Mouse (Mus musculus) inflammation-experienced regulatory T-cells, adult 16 weeks (primary cell): ENCODE data around the gene Gm28044. TPM values are rescaled to one million over a fixed set of nuclear protein-coding genes. Genes with fewer than 3 reads are reported as not detected.

ENCODE experiments used
- polyA plus RNA-seq: library from polyadenylated mRNA; unstranded; fragments of 100-300 nt; shearing (Covaris generic); gene quantifications from one replicate; pipeline ENCODE4 v1.2.1, GENCODE M21; 2017

Gene Gm28044
- 4.0 TPM for polyA plus RNA-seq

DNA sequence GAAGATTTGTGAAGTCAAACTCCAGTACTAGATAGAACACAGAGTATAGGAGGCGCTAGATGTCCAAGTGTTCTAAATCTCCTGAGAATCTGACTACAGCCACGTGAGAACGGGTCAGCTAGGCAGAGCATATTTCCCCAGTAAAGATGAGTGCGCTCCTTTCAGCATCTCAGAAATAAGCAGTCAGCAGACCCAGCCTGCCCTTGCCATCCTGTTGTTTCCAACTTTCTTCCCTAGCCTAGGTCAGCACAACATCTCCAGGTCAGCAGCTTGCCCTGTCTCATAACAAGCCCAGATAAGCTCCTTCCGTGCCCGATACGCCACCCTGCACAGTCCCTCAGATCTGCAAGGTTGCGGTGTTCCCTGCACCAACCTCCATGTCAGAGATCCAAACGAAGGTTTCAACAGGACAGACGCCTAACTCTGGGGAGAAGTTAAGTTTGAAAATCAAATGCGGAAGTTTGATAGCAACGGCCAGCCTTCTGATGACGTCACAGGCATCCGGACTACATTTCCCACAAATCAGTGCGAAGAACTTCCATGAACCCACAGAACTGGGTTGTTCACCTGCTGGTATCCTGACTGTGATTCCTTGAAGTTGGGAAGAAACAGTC is at the start of gene Gm28044, which contains the start of gene Zfp953:
Gm28044 (minus strand) TSS at position 406 of the 614 bp plus-strand sequence.
Zfp953 (minus strand) TSS at position 475 of the 614 bp plus-strand sequence.

GRCm38 (mm10) chr13:67399183-67399903 is 39.0 kb upstream of the Gm28044 start, which contains the start of gene Zfp429:
Gene Zfp429, minus strand, starts transcription at chr13:67399819.

DNA sequence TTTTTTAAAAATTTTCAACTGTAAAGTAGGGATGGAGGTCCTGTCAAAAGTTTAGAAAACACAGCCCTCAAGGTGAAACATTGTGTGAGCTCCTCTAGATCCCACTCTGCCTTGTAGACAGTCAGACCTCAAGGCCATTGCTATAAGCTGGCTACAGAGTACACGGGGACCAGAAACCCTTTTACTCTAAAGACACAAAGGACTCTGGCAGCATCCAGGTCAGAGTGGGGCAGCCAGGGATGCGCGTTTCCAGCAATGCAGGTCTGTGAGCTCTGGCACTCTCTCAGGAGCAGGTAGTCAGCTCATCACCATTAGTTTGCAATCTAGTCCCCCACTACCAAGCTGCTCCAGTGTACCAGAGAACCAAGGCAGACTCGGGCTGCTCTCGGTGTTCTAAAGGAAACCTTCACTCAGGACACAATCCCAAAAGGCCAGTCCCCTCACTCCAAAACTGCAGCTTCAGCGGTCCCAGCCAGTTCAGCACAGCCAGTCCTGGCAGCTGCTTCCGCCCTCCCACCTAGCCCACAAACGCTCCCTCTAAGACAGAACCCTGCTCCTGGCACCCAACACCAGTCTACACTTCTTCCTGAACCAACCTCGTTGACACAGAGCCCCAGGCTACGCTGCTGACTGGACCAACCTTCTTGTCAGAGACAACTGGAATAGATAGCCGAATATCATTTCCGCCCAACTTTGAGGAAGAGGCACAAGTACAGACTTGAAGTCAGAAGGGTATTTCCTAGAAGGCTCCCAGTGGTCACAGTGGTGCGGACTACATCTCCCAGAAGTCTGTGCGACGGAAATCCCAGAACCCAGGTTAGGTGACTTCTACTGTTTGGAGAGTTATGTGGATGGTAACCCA is 14.9 kb upstream of the Gm28044 start, which contains the start of the genes Gm28041 and Zfp456:
Gm28041 (minus strand) TSS at position 684 of the 862 bp plus-strand sequence.
Zfp456 (minus strand) TSS at position 761 of the 862 bp plus-strand sequence.

DNA sequence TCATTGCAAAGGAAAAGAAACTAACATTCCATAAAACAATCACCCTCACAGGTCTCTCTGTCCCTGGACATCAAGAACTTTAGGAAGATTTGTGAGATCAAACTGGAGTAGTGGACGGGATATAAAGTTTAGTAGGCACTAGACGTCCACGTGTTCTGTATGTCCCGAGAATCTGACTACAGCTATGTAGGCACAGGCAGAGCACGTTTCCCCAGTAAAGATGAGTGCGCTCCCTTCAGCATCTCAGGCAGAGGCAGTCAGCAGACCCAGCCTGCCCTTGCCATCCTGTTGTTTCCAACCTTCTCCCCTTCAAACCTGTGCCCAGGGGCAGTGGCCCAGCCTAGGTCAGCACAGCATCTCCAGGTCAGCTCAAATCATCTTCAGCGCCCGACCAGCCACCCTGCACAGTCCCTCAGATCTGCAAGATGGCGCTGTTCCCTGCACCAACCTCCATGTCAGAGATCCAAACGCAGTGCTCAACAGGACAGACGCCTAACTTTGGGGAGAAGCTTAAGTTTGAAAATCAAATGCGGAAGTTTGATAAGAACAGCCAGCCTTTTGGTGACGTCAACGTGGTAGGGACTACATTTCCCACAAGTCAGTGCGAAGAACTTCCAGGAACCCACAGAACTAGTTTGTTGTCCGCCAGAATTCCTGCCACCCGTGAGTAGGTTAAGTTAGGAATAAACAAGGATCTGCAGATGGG is 28.2 kb downstream of the Gm28044 start, which contains the start of gene Zfp595:
Zfp595 (minus strand) TSS at position 552 of the 706 bp plus-strand sequence.

DNA sequence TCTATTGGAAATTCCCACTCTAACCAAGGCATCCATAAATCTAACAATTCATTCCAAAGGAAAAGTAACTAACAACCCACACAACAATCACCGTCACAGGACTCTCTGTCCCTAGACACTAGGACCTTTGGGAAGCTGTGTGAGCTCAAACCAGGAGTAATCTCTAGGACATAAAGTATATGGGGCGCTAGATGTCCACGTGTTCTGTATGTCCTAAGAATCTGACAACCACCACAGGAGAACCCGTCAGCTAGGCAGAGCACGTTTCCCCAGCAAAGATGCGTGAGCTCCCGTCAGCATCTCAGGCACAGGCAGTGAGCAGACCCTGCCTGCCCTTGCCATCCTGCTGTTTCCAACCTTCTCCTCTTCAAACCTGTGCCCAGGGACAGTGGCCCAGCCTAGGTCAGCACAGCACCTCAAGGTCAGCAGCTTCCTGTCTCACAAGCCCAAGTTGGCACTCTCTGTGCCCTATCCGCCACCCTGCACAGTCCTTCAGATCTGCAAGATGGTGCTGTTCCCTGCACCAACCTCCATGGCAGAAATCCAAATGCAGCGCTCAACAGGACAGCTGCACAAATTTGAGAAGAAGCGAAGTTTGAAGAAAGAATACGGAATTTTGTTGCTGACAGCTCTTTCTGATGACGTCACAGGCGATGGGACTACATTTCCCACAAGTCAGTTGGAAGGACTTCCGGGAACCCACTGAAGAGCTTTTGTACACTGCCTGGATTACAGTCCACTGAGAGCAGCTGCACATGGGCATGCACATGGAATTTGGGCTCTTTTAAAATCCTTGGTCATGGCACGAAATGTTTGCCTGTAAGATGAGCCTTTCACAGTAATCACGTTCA is 54.3 kb downstream of the Gm28044 start, which contains the start of gene Zfp457:
Zfp457 (minus strand) TSS at position 664 of the 851 bp plus-strand sequence.

GRCm38 (mm10) chr13:67278314-67278713 is 82.0 kb downstream of the Gm28044 start, which contains the start of gene Zfp458:
Gene Zfp458, minus strand, starts transcription at chr13:67278466.

Other genes starting within 250 kb of the Gm28044 start
- 0.71 TPM for gene Rslcan18, start 244.3 kb downstream of the Gm28044 start, polyA plus RNA-seq
- 2.9 TPM for gene Zfp759, start 238.9 kb downstream of the Gm28044 start, polyA plus RNA-seq
- 17.9 TPM for gene Rsl1, start 187.4 kb downstream of the Gm28044 start, polyA plus RNA-seq
- gene Zfp455, start 166.0 kb downstream of the Gm28044 start, polyA plus RNA-seq = 7.4 TPM
- 3.5 TPM for gene Zfp458, start 82.1 kb downstream of the Gm28044 start, polyA plus RNA-seq
- gene Zfp457, start 54.1 kb downstream of the Gm28044 start, polyA plus RNA-seq = 0.38 TPM
- 7.6 TPM for gene Zfp595, start 28.0 kb downstream of the Gm28044 start, polyA plus RNA-seq
- 2.8 TPM for gene Zfp953, start 69 bp upstream of the Gm28044 start, polyA plus RNA-seq
- gene Gm28041, start 15.2 kb upstream of the Gm28044 start, polyA plus RNA-seq = not detected
- gene Zfp456, start 15.3 kb upstream of the Gm28044 start, polyA plus RNA-seq = 9.1 TPM
- 26.4 TPM for gene Zfp429, start 39.3 kb upstream of the Gm28044 start, polyA plus RNA-seq
- 6.4 TPM for gene Zfp459, start 60.9 kb upstream of the Gm28044 start, polyA plus RNA-seq
- 21.9 TPM for gene Zfp874a, start 91.1 kb upstream of the Gm28044 start, polyA plus RNA-seq
- 13.6 TPM for gene Zfp874b, start 123.7 kb upstream of the Gm28044 start, polyA plus RNA-seq
- gene Zfp58, start 140.0 kb upstream of the Gm28044 start, polyA plus RNA-seq = 19.7 TPM
- not detected for gene Gm26965, start 165.6 kb upstream of the Gm28044 start, polyA plus RNA-seq
- gene Zfp87, start 165.6 kb upstream of the Gm28044 start, polyA plus RNA-seq = 54.5 TPM
- gene Zfp748, start 193.3 kb upstream of the Gm28044 start, polyA plus RNA-seq = 22.5 TPM
- gene Zfp729b, start 249.2 kb upstream of the Gm28044 start, polyA plus RNA-seq = 8.4 TPM